Mouse (Mus musculus): ENCODE data around the gene Fam83g. TPM values are rescaled to one million over a fixed set of nuclear protein-coding genes. Genes with fewer than 3 reads are reported as not detected.

Fam83g gene
- total and polyA plus RNA-seq, 2 experiments from 2014 or later = 0.16 to 0.60 TPM

DNA sequence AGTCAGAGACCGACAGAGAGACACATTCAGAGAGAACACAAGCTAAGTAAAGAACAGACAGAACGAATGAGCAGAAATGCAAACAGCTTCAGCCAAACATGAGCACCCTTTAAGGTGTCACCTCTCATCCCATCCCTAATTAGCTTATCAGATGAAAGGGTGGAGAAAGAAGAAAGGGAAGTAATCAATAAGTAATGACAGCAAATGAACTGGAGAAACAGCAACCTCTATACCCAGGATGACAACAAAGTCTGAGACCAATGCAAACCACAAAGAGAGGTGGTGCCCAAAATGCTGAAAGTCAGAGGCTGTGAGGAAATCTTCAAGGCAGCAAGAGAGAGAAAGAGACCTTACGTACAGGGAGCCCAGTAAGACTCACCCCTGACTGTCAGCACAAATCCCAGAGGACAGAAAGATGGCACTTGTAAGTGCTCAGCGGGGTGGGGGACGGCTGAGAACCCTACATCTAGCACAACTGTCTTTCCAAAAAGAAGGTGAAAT is 38.5 kb upstream of the Fam83g start:
- no peak for ATAC-seq (ENCODE audit: low FRiP score)
- Histone ChIP-seq H3K4me3 (ENCODE audit: low read depth, low read length) (no peak overlapping the region), H3K9me3 (ENCODE audit: low read length) (no peaks in the 10 kb centered on the region), H3K36me3 (ENCODE audit: insufficient read depth, low read length) (no peaks in the 10 kb centered on the region), H3K9ac (replicated peaks; ENCODE audit: low read length, poor library complexity, severe bottlenecking) (no peak overlapping the region), H3K27ac (ENCODE audit: low read depth, low read length) (no peak overlapping the region), H3K27me3 (ENCODE audit: insufficient read depth, low read length) (no peaks in the 10 kb centered on the region; the same call in 1 of the 2 replicates), H3K4me2 (ENCODE audit: low read depth, low read length, poor library complexity, severe bottlenecking) (no peak overlapping the region), H3K4me1 (ENCODE audit: insufficient read depth, low read length) (no peaks in the 10 kb centered on the region)
- DNase-seq (ENCODE audit: low spot score) = no peak
- TF ChIP-seq CTCF (IDR thresholded peaks at IDR 0.05) = no peak
- 78% methylated on average over 5 of the region's 5 CpGs for WGBS

- H3K4me3 ChIP-seq (ENCODE audit: low read depth, low read length) = no peak overlapping the region
- no peaks in the 10 kb centered on the region; the same call in 1 of the 2 replicates for H3K27me3 ChIP-seq (ENCODE audit: insufficient read depth, low read length)
- H3K36me3 ChIP-seq (ENCODE audit: insufficient read depth, low read length) = no peaks in the 10 kb centered on the region
- DNase-seq (ENCODE audit: low spot score) (no peak), ATAC-seq (ENCODE audit: low FRiP score) (no peak)
- no peaks in the 10 kb centered on the region for H3K9me3 ChIP-seq (ENCODE audit: low read length)
- no peak overlapping the region for H3K27ac ChIP-seq (ENCODE audit: low read depth, low read length)
- H3K4me1 ChIP-seq (ENCODE audit: insufficient read depth, low read length) = no peaks in the 10 kb centered on the region
- WGBS = 64% methylated on average over 2 of the region's 2 CpGs
- no peak overlapping the region for H3K4me2 ChIP-seq (ENCODE audit: low read depth, low read length, poor library complexity, severe bottlenecking)
- no peak for TF ChIP-seq CTCF (IDR thresholded peaks at IDR 0.05)
- H3K9ac ChIP-seq (replicated peaks; ENCODE audit: low read length, poor library complexity, severe bottlenecking) = no peak overlapping the region
Measured at GRCm38 (mm10) chr11:61646499-61647039, 37.3 kb upstream of the Fam83g start.

GRCm38 (mm10) chr11:61647110-61647910 is 36.6 kb upstream of the Fam83g start:
- H3K4me1 ChIP-seq (ENCODE audit: insufficient read depth, low read length) = no peaks in the 10 kb centered on the region
- no peak for ATAC-seq (ENCODE audit: low FRiP score)
- TF ChIP-seq CTCF (IDR thresholded peaks at IDR 0.05) = no peak
- no peak overlapping the region for H3K27ac ChIP-seq (ENCODE audit: low read depth, low read length)
- no peak overlapping the region for H3K9ac ChIP-seq (replicated peaks; ENCODE audit: low read length, poor library complexity, severe bottlenecking)
- no peaks in the 10 kb centered on the region for H3K9me3 ChIP-seq (ENCODE audit: low read length)
- H3K36me3 ChIP-seq (ENCODE audit: insufficient read depth, low read length) = no peaks in the 10 kb centered on the region
- WGBS = 69% methylated on average over 10 of the region's 10 CpGs
- no peak overlapping the region for H3K4me3 ChIP-seq (ENCODE audit: low read depth, low read length)
- H3K27me3 ChIP-seq (ENCODE audit: insufficient read depth, low read length) = no peaks in the 10 kb centered on the region; the same call in 1 of the 2 replicates
- DNase-seq (ENCODE audit: low spot score) = no peak
- H3K4me2 ChIP-seq (ENCODE audit: low read depth, low read length, poor library complexity, severe bottlenecking) = no peak overlapping the region

GRCm38 (mm10) chr11:61647956-61648748 is 35.7 kb upstream of the Fam83g start:
- Histone ChIP-seq H3K9me3 (ENCODE audit: low read length) (no peaks in the 10 kb centered on the region), H3K4me2 (ENCODE audit: low read depth, low read length, poor library complexity, severe bottlenecking) (no peak overlapping the region), H3K36me3 (ENCODE audit: insufficient read depth, low read length) (no peaks in the 10 kb centered on the region), H3K27ac (ENCODE audit: low read depth, low read length) (no peak overlapping the region), H3K4me3 (ENCODE audit: low read depth, low read length) (no peak overlapping the region), H3K9ac (replicated peaks; ENCODE audit: low read length, poor library complexity, severe bottlenecking) (no peak overlapping the region), H3K27me3 (ENCODE audit: insufficient read depth, low read length) (no peaks in the 10 kb centered on the region; the same call in 1 of the 2 replicates), H3K4me1 (ENCODE audit: insufficient read depth, low read length) (no peaks in the 10 kb centered on the region)
- ATAC-seq (ENCODE audit: low FRiP score) = no peak
- no peak for TF ChIP-seq CTCF (IDR thresholded peaks at IDR 0.05)
- DNase-seq (ENCODE audit: low spot score) = no peak
- 80% methylated on average over 6 of the region's 6 CpGs for WGBS

DNA sequence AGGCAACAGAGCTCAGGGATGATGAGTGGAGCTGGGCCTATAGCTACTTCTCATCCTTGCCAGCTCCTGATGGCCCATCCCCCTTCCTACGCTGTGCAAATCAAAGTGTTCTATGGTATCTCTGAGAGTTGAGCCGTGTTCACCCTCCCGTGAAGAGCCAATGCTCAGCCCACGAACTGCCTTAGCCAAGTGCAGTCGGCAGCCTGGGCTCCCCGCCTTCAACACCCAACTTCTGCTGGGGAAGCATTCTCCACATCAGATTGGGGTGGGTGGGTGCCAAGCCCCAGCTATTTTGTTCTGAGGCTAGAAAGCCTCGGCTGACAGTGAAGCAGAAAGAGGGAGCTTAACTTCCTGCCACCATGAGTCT is 35.2 kb upstream of the Fam83g start:
- no peak overlapping the region for H3K27ac ChIP-seq (ENCODE audit: low read depth, low read length)
- no peak overlapping the region for H3K9ac ChIP-seq (replicated peaks; ENCODE audit: low read length, poor library complexity, severe bottlenecking)
- WGBS = 82% methylated on average over 7 of the region's 7 CpGs
- no peaks in the 10 kb centered on the region for H3K4me1 ChIP-seq (ENCODE audit: insufficient read depth, low read length)
- DNase-seq (ENCODE audit: low spot score) (no peak), ATAC-seq (ENCODE audit: low FRiP score) (no peak)
- no peaks in the 10 kb centered on the region for H3K36me3 ChIP-seq (ENCODE audit: insufficient read depth, low read length)
- H3K4me2 ChIP-seq (ENCODE audit: low read depth, low read length, poor library complexity, severe bottlenecking) = no peak overlapping the region
- no peaks in the 10 kb centered on the region for H3K9me3 ChIP-seq (ENCODE audit: low read length)
- H3K27me3 ChIP-seq (ENCODE audit: insufficient read depth, low read length) = no peaks in the 10 kb centered on the region; the same call in 1 of the 2 replicates
- H3K4me3 ChIP-seq (ENCODE audit: low read depth, low read length) = no peak overlapping the region
- no peak for TF ChIP-seq CTCF (IDR thresholded peaks at IDR 0.05)

Measured in midbrain, postnatal 0 days (tissue).